Mouse (Mus musculus) neural tube, embryonic 12.5 days (tissue): ENCODE measurements around the gene Ntm. TPM values are rescaled to one million over a fixed set of nuclear protein-coding genes. Genes with fewer than 3 reads are reported as not detected.

Source experiments
- ATAC-seq: fragments of 200-750 bp; cut with Nextera tagmentation; 2 replicates; pipeline ENCODE4 v1.8.0; 2017; ENCODE audit warnings: low read depth, mild to moderate bottlenecking, moderate TSS enrichment, moderate library complexity; ENCODE audit not compliant: low FRiP score
- H3K27ac ChIP-seq: fragments of 300-500 bp; sonication (generic); 2 replicates; pipeline ENCODE4 v1.5.1; 2016
- H3K27me3 ChIP-seq: fragments of 300-500 bp; sonication (generic); replicated peaks from 2 replicates; pipeline ENCODE4 v1.6.1; 2016; ENCODE audit warnings: mild to moderate bottlenecking
- H3K36me3 ChIP-seq: fragments of 300-500 bp; sonication (generic); 2 replicates; pipeline ENCODE4 v1.6.1; 2016; ENCODE audit warnings: mild to moderate bottlenecking
- H3K4me1 ChIP-seq: fragments of 300-500 bp; sonication (generic); 2 replicates; pipeline ENCODE4 v1.6.1; 2016
- H3K4me2 ChIP-seq: fragments of 300-500 bp; sonication (generic); replicated peaks from 2 replicates; pipeline ENCODE4 v1.6.1; 2016; ENCODE audit warnings: mild to moderate bottlenecking
- H3K4me3 ChIP-seq: fragments of 300-500 bp; sonication (generic); 2 replicates; pipeline ENCODE4 v1.5.1; 2016
- H3K9ac ChIP-seq: fragments of 300-500 bp; sonication (generic); 2 replicates; pipeline ENCODE4 v1.6.1; 2016; ENCODE audit warnings: mild to moderate bottlenecking
- H3K9me3 ChIP-seq: fragments of 300-500 bp; sonication (generic); 2 replicates; pipeline ENCODE4 v1.6.1; 2016; ENCODE audit warnings: mild to moderate bottlenecking
- WGBS: fragments of 180-500 bp; shearing (Covaris S2); methylation state at CpG from one replicate; pipeline ENCODE4 v1.1.7; 2016; 5-methylcytosine and 5-hydroxymethylcytosine counted together
- polyA plus RNA-seq: library from polyadenylated mRNA; unstranded; fragments of >200 nt; fragmentation: Nextera tagmentation; extraction: Ambion mirVana; gene quantifications from 2 replicates; pipeline ENCODE4 v1.2.1, GENCODE M21; 2016

Gene Ntm
- polyA plus RNA-seq, 1 experiment from 2014 or later, result 68.6 TPM

DNA sequence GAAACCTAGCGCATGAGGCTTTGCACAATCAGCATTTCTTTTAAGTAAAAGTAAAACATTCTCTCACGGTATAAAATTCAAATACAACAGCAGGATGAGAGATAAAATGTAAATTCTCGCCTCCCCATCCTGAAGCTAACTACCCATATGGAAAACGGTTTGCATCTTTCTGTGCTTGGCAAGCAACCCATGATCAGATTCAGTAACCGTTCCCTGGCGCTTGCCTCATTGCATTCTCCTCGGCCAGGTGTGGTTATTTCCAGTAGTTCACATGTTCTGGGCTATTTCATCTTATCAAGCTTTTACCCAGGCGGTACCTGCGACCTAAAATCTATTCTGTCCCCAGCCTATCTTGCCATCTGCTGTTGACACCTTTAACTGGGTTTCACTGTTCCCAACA lies 174.1 kb downstream of the Ntm start:
- Histone ChIP-seq H3K9ac (no peak overlapping the region), H3K4me1 (no peaks in the 10 kb centered on the region), H3K4me2 (no peak overlapping the region), H3K27ac (no peak overlapping the region), H3K36me3 (no peaks in the 10 kb centered on the region), H3K4me3 (no peak overlapping the region), H3K9me3 (no peaks in the 10 kb centered on the region), H3K27me3 (no peaks in the 10 kb centered on the region)
- WGBS, result 94% methylated on average over 9 of the region's 9 CpGs
- ATAC-seq, result no peak

DNA sequence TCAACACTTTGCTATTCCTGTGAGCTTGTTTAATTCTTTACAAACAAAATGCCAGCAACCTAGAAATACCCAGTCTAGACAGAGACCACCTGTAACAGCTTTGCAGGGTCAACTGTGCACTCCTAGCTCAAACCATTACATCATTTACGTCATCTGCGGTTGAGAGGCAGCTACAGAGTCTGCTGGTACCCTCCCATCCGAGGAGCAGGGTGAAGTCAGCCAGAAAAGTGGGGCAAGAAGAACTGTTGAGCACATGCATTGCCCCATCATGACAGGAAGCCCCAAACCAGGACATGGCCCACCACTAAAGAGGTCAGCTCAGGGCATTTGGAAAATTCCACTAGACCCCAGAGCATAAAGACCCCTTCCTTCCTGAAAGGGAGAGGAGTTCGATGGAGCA lies 175.5 kb downstream of the Ntm start:
- Histone ChIP-seq H3K9ac (no peak overlapping the region), H3K4me1 (no peaks in the 10 kb centered on the region), H3K4me2 (no peak overlapping the region), H3K9me3 (no peaks in the 10 kb centered on the region), H3K27ac (no peak overlapping the region), H3K4me3 (no peak overlapping the region), H3K36me3 (no peaks in the 10 kb centered on the region), H3K27me3 (no peaks in the 10 kb centered on the region)
- WGBS, result 79% methylated on average over 4 of the region's 4 CpGs
- ATAC-seq, result no peak

DNA sequence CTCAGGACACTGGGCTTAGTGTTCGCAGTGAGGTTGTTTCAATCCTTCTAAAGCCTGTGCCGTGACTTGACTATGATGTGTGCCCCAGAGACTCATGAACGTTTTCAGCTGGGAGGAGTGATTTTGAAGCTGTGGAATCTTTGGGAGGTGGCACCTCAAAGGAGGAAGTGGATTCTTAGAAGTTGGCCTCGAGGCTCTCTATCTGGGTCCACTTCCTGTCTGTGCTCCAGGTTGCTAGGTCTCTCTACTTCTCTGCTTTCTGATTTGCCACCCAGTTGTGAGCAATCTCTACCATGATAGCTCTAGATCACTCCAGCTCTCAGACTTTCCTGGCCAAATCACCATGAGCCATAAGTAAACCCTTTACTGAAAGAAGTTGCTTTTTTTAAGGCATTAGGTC lies 180.2 kb downstream of the Ntm start:
- no peak for ATAC-seq
- Histone ChIP-seq H3K27ac (no peak overlapping the region), H3K4me2 (no peak overlapping the region), H3K9ac (no peak overlapping the region), H3K27me3 (no peaks in the 10 kb centered on the region), H3K36me3 (no peaks in the 10 kb centered on the region), H3K4me3 (no peak overlapping the region), H3K4me1 (no peaks in the 10 kb centered on the region), H3K9me3 (no peaks in the 10 kb centered on the region)
- 86% methylated on average over 4 of the region's 4 CpGs for WGBS

DNA sequence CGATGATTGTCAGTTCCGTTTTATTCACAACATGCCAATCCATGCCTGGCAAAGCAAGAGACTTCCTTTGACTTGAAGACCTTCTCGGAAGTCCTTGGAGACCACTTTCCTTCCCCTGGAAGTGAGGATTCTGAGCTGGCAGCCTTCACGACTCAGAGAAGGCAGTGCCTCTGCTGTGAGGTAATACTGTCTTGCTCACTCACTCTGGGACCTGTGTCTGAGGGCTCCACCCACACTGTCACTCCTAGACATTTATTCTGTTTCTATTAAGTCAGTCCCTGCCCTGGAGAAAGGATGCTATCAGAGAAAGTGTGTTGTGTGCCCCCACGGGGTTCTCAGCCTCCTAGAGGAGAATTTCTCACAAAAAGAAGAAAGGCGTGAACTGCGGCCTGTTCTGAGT lies 183.2 kb downstream of the Ntm start:
- Histone ChIP-seq H3K4me2 (no peak overlapping the region), H3K36me3 (no peaks in the 10 kb centered on the region), H3K9me3 (no peaks in the 10 kb centered on the region), H3K9ac (no peak overlapping the region), H3K4me3 (no peak overlapping the region), H3K27me3 (no peaks in the 10 kb centered on the region), H3K4me1 (no peaks in the 10 kb centered on the region), H3K27ac (no peak overlapping the region)
- 88% methylated on average over 7 of the region's 7 CpGs for WGBS
- ATAC-seq, result no peak

DNA sequence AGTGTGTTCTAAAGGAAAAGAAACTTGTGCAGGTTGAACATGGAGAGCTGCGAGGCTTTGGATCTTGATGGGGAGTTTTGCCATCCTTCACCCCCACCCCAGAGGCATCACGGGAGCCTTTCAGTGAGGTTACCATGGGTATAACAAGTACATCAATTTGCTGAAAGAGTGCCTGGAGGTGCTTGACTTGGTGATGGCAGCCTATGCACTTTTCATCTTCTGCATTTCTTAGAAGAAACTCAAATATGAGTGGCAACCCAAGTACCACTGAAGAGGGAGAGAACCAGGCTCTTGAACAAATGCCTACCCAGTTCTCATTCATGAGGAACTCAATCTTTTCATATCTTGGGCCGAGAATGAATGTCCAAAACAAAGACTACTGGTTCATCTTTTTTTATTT lies 186.0 kb downstream of the Ntm start:
- Histone ChIP-seq H3K9me3 (no peaks in the 10 kb centered on the region), H3K27ac (no peak overlapping the region), H3K4me2 (no peak overlapping the region), H3K27me3 (no peaks in the 10 kb centered on the region), H3K36me3 (no peaks in the 10 kb centered on the region), H3K4me1 (no peaks in the 10 kb centered on the region), H3K9ac (no peak overlapping the region), H3K4me3 (no peak overlapping the region)
- 87% methylated on average over 3 of the region's 3 CpGs for WGBS
- no peak for ATAC-seq

DNA sequence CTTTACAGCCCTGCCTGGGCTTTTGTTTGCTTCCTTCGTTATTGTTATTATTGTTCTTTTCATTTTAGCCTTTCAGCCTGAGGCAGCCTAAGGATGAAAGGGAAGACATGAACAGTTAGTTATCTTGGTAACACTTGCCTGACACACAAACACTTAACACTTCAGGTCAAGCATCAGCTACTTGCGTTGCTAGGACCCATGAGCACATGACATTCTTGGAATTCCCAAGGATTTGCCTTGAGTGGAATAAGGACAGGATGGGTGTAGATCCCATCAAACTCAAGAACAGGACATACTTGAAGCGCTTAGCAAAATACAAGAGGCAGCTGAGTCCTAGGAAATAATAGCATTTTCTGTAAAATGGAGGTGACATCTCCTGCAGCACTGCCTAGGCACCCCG lies 186.4 kb downstream of the Ntm start:
- Histone ChIP-seq H3K27ac (no peak overlapping the region), H3K9me3 (no peaks in the 10 kb centered on the region), H3K4me3 (no peak overlapping the region), H3K4me1 (no peaks in the 10 kb centered on the region), H3K27me3 (no peaks in the 10 kb centered on the region), H3K36me3 (no peaks in the 10 kb centered on the region), H3K9ac (no peak overlapping the region), H3K4me2 (no peak overlapping the region)
- 82% methylated on average over 4 of the region's 4 CpGs for WGBS
- no peak for ATAC-seq

DNA sequence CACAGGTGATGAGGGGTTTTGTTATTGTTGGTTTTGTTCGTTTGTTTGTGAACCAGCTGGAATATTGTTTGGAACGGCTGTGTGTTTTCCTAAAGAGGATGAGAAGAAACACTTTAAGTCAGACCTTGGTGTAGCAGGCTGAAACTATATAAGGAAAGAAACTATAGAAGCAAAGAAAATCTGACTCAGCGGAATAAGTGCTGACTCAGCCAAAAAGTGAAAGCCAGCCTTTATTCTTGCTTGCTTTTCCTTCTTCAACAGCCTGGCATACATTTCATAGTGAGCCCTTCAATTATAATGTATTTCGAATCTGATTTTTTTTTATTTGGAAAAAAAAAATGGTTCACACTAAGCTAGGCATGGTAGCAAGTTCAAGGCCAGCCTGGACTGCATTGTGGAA lies 186.9 kb downstream of the Ntm start:
- no peak overlapping the region for H3K4me2 ChIP-seq
- no peak overlapping the region for H3K27ac ChIP-seq
- 90% methylated on average over 4 of the region's 4 CpGs for WGBS

DNA sequence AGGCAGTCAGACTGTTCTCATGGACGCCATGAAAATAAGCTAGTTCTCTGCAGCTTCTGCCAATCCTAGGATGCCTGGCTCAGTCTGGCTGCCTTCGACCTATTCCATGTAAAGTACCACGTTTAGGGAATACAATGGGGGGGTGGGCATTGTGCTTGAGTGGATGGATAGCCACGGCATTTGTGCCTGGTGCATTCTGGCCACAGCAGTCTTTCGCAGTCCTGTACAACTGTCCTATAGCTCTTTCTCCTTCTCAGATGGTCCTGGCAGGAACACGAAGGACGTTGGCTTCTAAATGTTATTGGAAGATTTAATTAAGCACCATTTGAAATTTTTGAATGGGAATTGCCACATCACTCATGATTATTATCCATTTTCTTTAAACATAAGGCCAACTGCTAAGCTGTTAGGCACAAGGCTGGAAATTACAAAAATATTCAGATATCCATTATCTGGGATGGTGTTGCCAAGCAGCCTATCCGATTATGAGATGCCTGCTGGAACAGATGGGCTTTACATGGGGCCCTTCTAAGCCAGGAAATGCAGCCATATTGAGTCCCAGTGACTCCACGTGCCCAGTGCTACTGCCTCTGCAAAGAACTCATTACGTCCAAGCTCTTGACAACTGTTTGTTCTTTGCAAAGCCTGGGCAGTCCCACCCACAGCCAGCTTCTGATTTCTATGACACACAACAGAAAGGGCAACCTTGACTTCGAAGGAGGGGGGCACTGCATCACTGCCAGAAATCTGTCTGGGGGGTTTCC lies 190.1 kb downstream of the Ntm start:
- no peak for ATAC-seq
- no peaks in the 10 kb centered on the region for H3K9me3 ChIP-seq
- H3K36me3 ChIP-seq, result no peaks in the 10 kb centered on the region
- no peak overlapping the region for H3K4me3 ChIP-seq
- no peak overlapping the region for H3K4me2 ChIP-seq
- H3K9ac ChIP-seq, result no peak overlapping the region
- H3K4me1 ChIP-seq, result no peaks in the 10 kb centered on the region
- no peaks in the 10 kb centered on the region for H3K27me3 ChIP-seq
- 75% methylated on average over 11 of the region's 11 CpGs for WGBS
- H3K27ac ChIP-seq, result no peak overlapping the region

More for the DNA sequence above, 186.9 kb downstream of the Ntm start:
- H3K4me1 ChIP-seq, result no peaks in the 10 kb centered on the region
- ATAC-seq, result no peak
- H3K4me3 ChIP-seq, result no peak overlapping the region
- H3K27me3 ChIP-seq, result no peaks in the 10 kb centered on the region
- H3K9me3 ChIP-seq, result no peaks in the 10 kb centered on the region
- no peak overlapping the region for H3K9ac ChIP-seq
- H3K36me3 ChIP-seq, result no peaks in the 10 kb centered on the region

DNA sequence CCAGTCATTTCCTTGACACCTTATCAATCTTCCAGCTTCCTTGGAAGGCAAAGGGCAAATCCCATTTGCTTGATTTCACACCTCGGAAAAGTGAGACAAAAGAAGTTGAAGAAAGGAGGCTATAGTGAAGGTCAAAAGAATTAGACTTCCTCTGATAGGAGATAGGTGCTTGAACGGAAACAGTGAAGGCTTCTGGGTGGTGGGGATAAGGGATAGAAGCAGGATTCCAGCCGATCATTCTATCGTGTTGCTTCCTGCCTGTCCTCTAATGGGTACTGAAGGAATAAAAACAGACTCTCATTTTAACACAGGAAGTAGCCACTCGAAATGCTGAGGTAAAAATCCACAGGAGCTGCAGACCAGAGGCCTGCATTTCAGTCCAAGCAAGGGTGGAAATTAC lies 191.1 kb downstream of the Ntm start:
- H3K27me3 ChIP-seq, result no peaks in the 10 kb centered on the region
- WGBS, result 41% methylated on average over 5 of the region's 5 CpGs

DNA sequence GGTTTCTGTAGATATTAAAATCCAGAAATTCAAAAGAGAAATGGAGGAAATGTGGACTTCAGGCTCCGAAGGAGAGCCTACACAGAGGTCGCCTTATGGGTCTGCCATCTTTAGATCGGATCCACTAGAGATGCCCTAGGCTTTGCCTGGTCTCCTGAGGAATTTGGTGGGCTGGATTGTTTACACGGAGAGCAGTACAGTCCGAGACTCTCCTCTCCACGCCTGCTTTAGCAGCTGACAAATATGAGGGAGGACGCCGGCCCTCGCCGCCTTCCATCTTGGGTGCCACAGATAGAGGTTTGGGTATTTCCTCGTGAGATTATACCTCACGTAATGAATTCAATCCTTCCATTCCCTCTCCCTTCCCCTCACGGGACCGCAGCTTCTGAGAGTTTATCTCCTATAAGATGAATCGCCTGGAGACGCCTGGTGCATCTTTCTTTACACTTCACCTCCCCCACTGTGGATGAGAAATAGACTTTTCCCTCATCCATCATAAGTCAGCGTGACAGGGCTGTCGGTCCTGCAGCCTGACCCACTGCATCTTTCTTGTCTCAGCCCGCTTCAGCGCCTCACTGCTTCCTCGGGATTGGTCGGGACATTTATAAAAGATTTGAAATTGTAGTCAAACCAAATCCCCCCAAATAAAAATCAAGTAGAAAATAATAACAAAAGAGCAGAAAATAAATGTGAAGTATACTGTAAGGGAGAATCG lies 191.7 kb downstream of the Ntm start:
- no peak overlapping the region for H3K27ac ChIP-seq
- H3K9me3 ChIP-seq, result no peaks in the 10 kb centered on the region
- WGBS, result 76% methylated on average over 23 of the region's 23 CpGs
- H3K27me3 ChIP-seq, result no peaks in the 10 kb centered on the region
- no peaks in the 10 kb centered on the region for H3K4me1 ChIP-seq
- H3K4me2 ChIP-seq, result no peak overlapping the region
- no peaks in the 10 kb centered on the region for H3K36me3 ChIP-seq
- no peak overlapping the region for H3K4me3 ChIP-seq
- H3K9ac ChIP-seq, result no peak overlapping the region
- ATAC-seq, result no peak

More for the DNA sequence above, 191.1 kb downstream of the Ntm start:
- no peaks in the 10 kb centered on the region for H3K9me3 ChIP-seq
- no peak overlapping the region for H3K4me3 ChIP-seq
- H3K27ac ChIP-seq, result no peak overlapping the region
- no peaks in the 10 kb centered on the region for H3K36me3 ChIP-seq
- no peaks in the 10 kb centered on the region for H3K4me1 ChIP-seq
- H3K9ac ChIP-seq, result no peak overlapping the region
- no peak for ATAC-seq
- no peak overlapping the region for H3K4me2 ChIP-seq

DNA sequence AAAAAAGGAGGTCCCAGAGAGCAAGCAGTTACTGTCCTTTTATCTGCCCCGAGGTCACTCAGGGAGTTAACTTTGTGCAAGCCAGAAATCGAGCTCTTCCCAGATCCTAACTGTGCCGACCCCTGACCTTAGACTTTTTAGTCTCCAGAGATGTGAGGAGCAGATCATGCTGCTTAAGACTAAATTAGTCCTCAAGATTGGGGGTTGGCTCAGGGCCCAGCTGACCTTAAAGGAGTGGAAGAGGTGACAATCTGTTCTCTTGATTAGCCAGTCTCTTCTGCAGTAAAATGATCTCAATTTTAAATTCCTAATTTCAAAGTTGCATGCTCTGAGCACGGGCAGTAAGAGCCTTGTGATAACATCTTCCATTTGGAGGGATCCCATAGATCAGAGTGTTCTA lies 193.6 kb downstream of the Ntm start:
- Histone ChIP-seq H3K4me3 (no peak overlapping the region), H3K4me1 (no peaks in the 10 kb centered on the region), H3K9ac (no peak overlapping the region), H3K4me2 (no peak overlapping the region), H3K27ac (no peak overlapping the region), H3K27me3 (no peaks in the 10 kb centered on the region), H3K9me3 (no peaks in the 10 kb centered on the region), H3K36me3 (no peaks in the 10 kb centered on the region)
- no peak for ATAC-seq
- 59% methylated on average over 4 of the region's 4 CpGs for WGBS

DNA sequence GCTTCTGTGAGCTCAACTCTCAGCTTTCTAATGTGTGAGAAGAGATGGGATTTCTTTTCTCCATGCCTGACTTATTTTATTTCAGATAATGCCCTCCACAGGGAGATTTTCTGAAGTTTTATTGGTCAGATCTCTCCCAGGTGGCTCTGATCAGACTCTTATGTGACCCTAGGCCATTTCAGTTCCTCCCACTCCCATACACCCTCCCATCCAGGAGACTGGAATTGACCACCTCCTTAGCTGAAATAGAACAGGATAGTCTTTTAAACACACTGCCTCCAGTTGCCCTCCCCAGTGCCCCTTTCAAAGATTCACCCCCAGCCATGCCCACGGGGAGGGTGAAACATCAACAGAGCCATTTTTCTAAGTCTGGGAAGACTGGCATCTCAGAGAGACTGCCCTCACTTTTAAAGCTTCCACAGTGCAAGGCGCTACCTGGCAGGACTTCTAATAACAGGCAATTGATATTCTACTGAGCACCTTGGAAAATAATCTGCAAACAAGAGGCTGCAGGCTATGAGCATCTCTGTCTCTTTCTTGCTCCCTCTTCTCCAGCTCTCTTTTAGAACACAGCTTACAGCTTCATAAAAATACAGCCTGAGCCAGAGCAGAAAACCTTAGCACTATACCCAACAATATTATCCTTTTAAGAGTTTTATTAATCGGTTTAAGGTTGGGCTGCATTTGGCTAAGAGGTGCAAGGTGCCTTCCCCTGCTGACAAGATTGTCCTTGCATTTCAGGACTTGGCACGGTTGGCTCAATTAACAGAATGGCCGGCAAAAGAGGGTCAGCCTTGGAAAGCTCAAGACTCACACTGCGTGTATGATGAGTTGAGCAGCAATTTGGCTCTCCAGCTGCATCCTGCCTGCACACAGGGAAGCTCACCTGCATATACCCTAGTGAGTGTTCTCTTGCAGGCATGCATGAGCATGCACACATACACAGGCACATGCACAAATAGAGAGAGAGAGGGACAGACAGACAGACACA lies 196.7 kb downstream of the Ntm start:
- Histone ChIP-seq H3K9ac (no peak overlapping the region), H3K4me1 (0 out of 2 replicates have a peak, but pooled peaks cover 3% of the 10 kb centered on the region), H3K9me3 (no peaks in the 10 kb centered on the region), H3K27ac (no peak overlapping the region), H3K4me2 (no peak overlapping the region), H3K27me3 (no peaks in the 10 kb centered on the region), H3K36me3 (no peaks in the 10 kb centered on the region), H3K4me3 (no peak overlapping the region)
- WGBS, result 78% methylated on average over 6 of the region's 6 CpGs
- no peak for ATAC-seq
